Mouse (Mus musculus): ENCODE results near the gene Clcn7.

- TF ChIP-seq TCF3 (IDR thresholded peaks at IDR 0.05; ENCODE audit: insufficient read length, low read depth) (no peak), POLR2A (IDR thresholded peaks at IDR 0.05; ENCODE audit: insufficient read length, low read depth) (no peak), USF1 (IDR thresholded peaks at IDR 0.05; ENCODE audit: low read depth) (no peak), MYOD1 (IDR thresholded peaks at IDR 0.05; ENCODE audit: control insufficient read depth in 1 of 3, insufficient read length in 2 of 3, low read depth in 2 of 3) (no peak), E2F4 (IDR thresholded peaks at IDR 0.05; ENCODE audit: insufficient read depth) (no peak), MAX (IDR thresholded peaks at IDR 0.05; ENCODE audit: low read depth) (no peak), TCF12 (IDR thresholded peaks at IDR 0.05; ENCODE audit: insufficient read depth, poor library complexity, severe bottlenecking) (no peak), POLR2AphosphoS2 (IDR thresholded peaks at IDR 0.05; ENCODE audit: insufficient read length, low read depth) (no peak), MYOG (IDR thresholded peaks at IDR 0.05; ENCODE audit: control insufficient read depth in 1 of 3, insufficient read depth in 1 of 3, insufficient read length in 2 of 3, low read depth in 2 of 3) (no peak), REST (IDR thresholded peaks at IDR 0.05; ENCODE audit: insufficient read depth, insufficient read length) (no peak)
Measured at GRCm38 (mm10) chr17:25089158-25089557, 44.0 kb upstream of the Clcn7 start.
